Mouse (Mus musculus) erythroid progenitor cell, adult 5-6 weeks (primary cell): ENCODE measurements around the gene 4933415A04Rik. TPM values are rescaled to one million over a fixed set of nuclear protein-coding genes. Genes with fewer than 3 reads are reported as not detected.
A peak's percentile ranks its signal among the peaks of the same experiment; 100 is the strongest.

Experiments used
- ATAC-seq: replicated peaks from 2 replicates; pipeline ENCODE4 v1.8.0; 2016; ENCODE audit warnings: moderate number of reproducible peaks, mild to moderate bottlenecking, moderate TSS enrichment, inconsistent platforms; ENCODE audit not compliant: poor library complexity, low FRiP score, severe bottlenecking
- total RNA-seq, 2 experiments: library from RNA; stranded (forward) in 1 of 2; stranded (reverse) in 1 of 2; fragments of 150-400 nt in 1 of 2; fragments of 186-747, 209-891 nt in 1 of 2; gene quantifications; 2 replicates each; pipeline versions ENCODE4 v1.2.3 to v1.2.4; 2015 to 2017; ENCODE audit warnings: low replicate concordance in 2 of 2

Gene 4933415A04Rik
- total RNA-seq, 2 experiments from 2014 or later, result not detected

DNA sequence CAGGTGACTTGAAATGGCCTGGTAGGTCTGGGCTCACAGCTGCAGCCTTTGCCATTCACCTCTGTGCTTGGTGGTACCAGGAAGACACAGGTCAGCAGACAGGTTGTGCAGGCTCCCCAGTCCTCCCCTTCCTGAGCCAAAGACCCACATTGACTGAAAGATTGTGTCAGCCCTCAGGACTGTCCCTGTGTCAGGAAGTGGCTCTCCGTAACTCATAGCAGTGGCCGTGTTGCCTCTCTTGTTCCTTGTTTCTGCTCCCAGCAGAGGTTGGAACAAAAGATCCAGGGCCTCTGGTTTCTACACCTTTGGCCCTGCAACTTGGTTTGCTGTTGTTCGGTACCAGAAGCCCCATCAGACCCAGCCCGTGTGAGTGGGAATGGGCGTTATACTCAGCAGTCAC is 17.7 kb upstream of the 4933415A04Rik start:
- ATAC-seq, result no peak

GRCm38 (mm10) chr11:43569595-43569994 is 17.2 kb upstream of the 4933415A04Rik start:
- ATAC-seq, result no peak

GRCm38 (mm10) chr11:43575061-43575375 is 11.8 kb upstream of the 4933415A04Rik start:
- ATAC-seq, result no peak

DNA sequence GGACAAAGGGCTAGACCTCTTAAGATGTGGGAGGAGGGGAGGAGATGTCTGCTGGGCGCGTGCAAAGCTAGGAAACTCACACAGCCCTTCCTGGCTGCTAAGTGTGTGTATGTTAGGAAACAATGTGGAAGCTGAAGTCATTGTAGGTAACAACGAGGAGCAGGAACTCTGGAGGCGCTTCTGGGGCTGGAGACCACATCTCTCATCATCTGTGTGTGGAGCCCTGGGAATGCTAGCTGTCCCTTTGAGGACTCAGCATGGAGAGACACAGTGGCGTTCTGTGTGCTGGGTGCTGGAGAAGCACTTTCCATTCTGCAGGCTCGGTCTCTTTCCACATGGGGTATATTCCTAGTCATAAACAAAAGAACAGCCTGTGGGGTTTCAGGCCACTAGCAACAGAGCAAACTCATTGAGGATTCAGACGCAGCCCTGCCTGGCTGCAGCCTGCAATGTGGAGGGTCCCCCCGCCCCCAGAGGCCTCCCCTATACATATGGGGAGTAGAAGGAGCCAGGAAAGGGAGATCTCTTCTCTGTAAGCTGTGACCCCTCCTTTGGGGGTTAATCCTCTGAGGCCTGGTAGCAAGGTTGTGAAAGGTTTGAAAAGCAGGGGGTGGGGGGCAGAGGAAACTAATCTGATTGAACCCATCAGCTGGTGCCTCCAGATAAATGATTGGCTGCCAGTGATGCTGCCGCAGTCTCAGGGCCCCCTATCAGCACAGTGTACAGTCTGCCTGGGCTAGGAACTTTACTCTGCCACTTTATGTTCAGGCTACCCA is 11.3 kb upstream of the 4933415A04Rik start:
- ATAC-seq, result no peak

GRCm38 (mm10) chr11:43577713-43578478 is 8.9 kb upstream of the 4933415A04Rik start:
- ATAC-seq, result no peak

GRCm38 (mm10) chr11:43585211-43586005 is 1.4 kb upstream of the 4933415A04Rik start:
- ATAC-seq, result no peak

- no peak for ATAC-seq
Observed at GRCm38 (mm10) chr11:43589530-43590072, 2.8 kb downstream of the 4933415A04Rik start.

DNA sequence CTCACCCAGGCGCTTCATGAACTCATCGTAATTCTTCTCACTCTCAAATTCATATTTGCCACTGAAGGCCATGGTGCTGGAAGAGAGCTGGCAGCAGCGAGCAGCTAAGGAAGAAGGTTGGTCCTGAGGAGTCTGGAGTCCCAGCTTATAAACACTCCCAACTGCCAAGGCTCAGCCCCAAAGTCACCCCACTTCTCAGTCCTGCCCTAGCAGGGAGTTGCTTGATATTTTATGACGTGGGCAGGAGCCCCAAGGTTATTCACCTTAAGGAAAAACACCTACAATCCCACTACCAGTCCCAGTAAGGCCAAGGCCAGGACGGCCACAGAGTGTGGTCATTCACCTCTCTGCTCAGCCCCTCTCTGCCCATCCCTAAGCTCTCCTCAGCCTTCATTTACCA is 14.6 kb downstream of the 4933415A04Rik start, which contains the start of gene Fabp6:
Fabp6 (minus strand) TSS at position 101 of the 400 bp plus-strand sequence.
- no peak for ATAC-seq

- no peak for ATAC-seq
Observed at GRCm38 (mm10) chr11:43604207-43604606, 17.4 kb downstream of the 4933415A04Rik start.

GRCm38 (mm10) chr11:43604891-43605290 is 18.1 kb downstream of the 4933415A04Rik start:
- ATAC-seq, result no peak

DNA sequence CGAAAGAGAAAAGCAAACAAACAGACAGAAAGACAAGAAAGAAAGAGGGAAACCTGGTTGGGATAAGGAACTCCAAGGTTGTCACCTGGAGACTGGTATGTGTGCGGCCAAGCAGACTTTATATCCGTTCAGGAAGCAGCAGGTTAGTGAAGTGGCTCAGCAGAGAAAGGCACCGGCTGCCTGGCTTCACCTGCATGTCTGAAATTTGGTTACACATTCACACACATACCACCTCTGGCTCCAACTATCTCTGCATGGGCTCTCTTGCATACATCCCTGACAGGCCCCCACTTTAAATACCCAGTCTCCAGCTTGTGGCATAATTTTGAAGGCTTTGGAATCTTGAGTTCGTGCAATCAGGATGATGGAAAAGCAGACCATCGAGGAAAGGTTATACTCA is 19.0 kb downstream of the 4933415A04Rik start:
- ATAC-seq, result no peak

DNA sequence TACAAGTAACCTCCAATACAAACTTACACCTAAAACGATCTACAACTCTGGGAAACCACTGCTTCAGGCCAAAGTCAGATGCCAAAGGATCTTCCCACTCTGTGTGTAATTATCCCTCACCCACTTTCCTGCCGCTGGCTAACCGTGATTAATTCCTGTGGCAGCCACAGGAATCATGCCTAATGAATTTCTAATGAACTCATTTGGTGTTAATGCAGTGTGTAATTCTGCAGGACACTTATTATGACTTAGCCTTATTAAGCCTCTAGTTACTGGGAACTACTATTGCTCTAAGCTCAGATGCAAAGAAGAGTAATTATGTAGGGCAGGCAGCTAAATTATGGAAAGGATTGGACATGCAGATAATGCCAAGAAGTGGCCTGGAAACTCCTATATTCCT is 21.6 kb downstream of the 4933415A04Rik start:
- ATAC-seq, result no peak

GRCm38 (mm10) chr11:43610006-43610661 is 23.3 kb downstream of the 4933415A04Rik start:
- ATAC-seq, result no peak

DNA sequence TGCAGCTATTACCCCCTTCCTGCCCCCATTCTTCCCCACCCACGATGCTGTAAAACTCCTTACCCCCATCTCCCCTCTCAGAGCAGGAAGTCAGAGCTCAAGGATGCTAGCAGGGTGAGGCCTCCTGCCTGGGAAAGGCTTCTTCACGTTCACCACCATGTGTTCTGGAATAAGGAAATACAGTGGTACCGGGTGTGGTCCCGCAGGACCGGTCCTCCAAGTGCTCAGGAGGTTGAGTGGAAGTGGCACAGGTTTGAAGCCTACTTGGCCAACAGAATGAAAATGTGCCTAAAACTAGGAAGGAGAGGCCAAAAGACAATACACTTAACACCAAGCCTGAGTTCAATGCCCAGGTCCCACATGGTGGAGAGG is 23.8 kb downstream of the 4933415A04Rik start:
- ATAC-seq, result no peak

GRCm38 (mm10) chr11:43612834-43613488 is 26.1 kb downstream of the 4933415A04Rik start:
- ATAC-seq, result peak; percentile 67; the same call in 1 of the 2 replicates

DNA sequence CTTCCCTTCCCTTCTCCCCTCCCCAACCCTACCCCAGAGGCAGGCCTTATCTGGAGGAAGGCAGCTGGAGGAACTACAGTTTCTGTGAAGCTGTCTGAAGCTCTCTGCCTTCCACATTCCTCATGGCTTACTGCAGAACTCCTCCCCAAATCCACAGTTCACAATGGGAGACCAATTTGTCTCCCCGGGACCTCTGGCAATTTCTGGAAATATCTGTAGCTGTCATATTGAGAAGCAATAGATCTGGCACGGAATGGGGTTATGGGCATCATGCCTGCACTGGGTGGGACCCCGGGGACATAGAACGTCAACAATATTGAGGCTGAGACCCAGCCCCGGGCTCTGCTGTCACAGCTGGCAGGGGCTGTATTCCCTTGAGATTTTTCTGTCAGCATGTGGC is 31.1 kb downstream of the 4933415A04Rik start:
- ATAC-seq, result no peak

DNA sequence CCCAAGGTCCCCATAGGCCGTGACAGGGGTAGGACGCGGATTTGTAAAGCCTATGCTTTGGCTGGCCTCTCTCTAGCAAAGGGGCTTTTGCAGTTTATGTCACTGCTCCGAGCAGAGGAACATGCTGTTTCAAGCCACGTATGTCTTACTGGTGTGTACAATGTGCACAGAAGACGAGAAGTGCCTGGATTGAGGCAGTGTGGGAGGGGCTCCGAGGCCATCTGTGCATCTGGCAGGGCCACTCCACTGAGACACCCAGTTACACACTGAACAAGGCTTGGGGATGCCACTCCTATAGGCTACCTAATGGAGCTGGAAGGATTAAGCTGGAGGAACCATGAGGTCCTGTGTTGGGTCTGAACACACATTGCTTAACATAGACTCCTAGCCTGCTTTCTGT is 31.6 kb downstream of the 4933415A04Rik start:
- no peak for ATAC-seq

DNA sequence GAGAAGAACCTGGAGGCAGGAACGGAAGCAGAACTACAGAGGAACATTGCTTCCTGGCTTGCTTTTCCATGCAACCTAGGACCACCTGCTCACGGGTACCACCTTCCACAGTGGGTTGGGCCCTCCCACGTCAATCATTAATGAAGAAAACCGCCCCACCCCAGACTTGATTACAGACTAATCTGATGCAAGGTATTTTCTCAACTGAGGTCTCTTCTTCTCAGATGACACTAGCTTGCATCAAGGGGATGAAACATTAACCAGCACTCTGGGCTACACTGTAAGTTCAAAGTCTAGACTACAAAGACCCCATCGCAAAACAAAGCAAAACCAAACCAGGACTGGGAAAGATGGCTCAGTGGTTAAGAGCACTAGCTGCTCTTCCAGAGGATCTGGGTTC is 34.9 kb downstream of the 4933415A04Rik start:
- ATAC-seq, result no peak

DNA sequence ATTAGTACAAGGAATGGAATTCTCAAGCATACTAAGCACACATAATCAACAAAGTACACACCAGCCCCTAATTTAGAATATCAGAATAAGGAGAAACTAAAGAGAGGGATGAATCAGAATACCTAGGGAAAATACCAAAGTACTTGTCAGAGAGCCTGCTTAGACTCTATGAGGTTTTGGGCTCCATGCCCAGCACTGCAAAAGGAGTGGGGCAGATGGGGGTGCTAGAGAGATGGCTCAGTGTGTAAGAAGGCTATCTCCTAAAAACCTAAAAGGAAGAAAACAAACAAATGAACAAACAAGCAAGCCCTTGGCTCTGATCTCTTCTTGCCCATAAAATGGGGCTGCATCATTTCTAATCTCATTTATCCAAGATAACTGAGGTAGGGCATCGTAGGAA is 37.5 kb downstream of the 4933415A04Rik start:
- ATAC-seq, result no peak
